Mouse (Mus musculus): ENCODE data around the gene Mrpl40. TPM values are rescaled to one million over a fixed set of nuclear protein-coding genes. Genes with fewer than 3 reads are reported as not detected.
A peak's percentile ranks its signal among the peaks of the same experiment; 100 is the strongest.
"Not testable (repeated sequence)": the region's sequence is repeated elsewhere in the genome, so short reads cannot be mapped to it uniquely, and the experiment has no call there.

Mrpl40 gene
- polyA plus RNA-seq, 1 experiment from 2014 or later = 101 TPM

- no peaks in the 10 kb centered on the region for H3K9me3 ChIP-seq (ENCODE audit: control insufficient read depth, low read length)
- H3K4me2 ChIP-seq (replicated peaks; ENCODE audit: low read depth, low read length) = peak overlapping the region; percentile 74
- H3K4me3 ChIP-seq (ENCODE audit: low read depth, low read length) = peak overlapping the region; percentile 90
- peak overlapping the region; percentile 95 for H3K27ac ChIP-seq (ENCODE audit: low read depth, low read length)
- peak; percentile 1; the same call in 1 of the 2 replicates for ATAC-seq (ENCODE audit: low FRiP score)
- H3K27me3 ChIP-seq (ENCODE audit: control insufficient read depth, insufficient read depth, low read length) = no peaks in the 10 kb centered on the region
- H3K36me3 ChIP-seq (ENCODE audit: control insufficient read depth, insufficient read depth, low read length) = 0 out of 2 replicates have a peak, but pooled peaks cover 2% of the 10 kb centered on the region
- H3K9ac ChIP-seq (ENCODE audit: low read depth, low read length) = peak overlapping the region; percentile 95
- 35% methylated on average over 20 of the region's 20 CpGs for WGBS
- no peak for DNase-seq (ENCODE audit: low spot score)
- no peaks in the 10 kb centered on the region for H3K4me1 ChIP-seq (replicated peaks; ENCODE audit: control insufficient read depth, insufficient read depth, low read length)
Measured at GRCm38 (mm10) chr16:18878091-18878720, 1.5 kb upstream of the Mrpl40 start.

DNA sequence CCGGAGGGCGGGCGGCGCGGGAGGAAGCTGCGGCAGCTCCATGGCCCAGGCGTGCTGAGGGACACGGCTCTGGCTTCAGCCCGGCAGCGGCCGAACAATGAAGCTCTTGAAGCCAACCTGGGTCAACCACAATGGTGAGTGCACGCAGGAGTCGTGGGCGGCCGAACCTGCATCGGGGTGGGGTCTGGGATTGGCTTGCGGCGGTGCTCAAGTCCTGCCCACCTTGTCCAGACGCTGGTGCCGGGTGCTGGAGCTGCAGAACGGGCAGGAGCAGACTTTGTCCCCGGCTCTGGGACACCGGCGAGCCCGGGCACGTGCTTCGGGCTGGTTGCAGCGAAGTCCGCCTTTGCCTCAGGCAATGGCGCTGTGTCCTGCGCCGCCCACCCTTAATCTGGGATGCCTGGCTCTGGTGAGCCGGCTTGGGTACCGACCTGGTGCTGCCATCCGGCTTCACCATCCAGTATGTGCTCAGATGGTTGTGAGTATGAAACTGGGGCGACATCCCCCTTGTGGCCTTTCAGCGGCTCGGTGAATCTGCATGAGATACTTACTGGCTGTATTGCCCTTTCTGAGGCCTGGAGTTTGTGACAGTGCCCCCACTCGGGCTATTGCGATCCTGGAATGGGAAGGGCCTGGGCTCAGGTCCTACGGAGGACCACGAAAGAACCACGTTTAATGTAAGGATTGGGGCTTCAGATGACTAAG is 876 bp upstream of the Mrpl40 start:
- peak; percentile 76 for DNase-seq (ENCODE audit: low spot score)
- under 1% methylated on average over 38 of the region's 43 CpGs for WGBS
- Histone ChIP-seq H3K4me2 (replicated peaks; ENCODE audit: low read depth, low read length) (peak overlapping the region; percentile 74), H3K9me3 (ENCODE audit: control insufficient read depth, low read length) (no peaks in the 10 kb centered on the region), H3K4me1 (replicated peaks; ENCODE audit: control insufficient read depth, insufficient read depth, low read length) (no peaks in the 10 kb centered on the region), H3K4me3 (ENCODE audit: low read depth, low read length) (peak overlapping the region; percentile 90), H3K27me3 (ENCODE audit: control insufficient read depth, insufficient read depth, low read length) (no peaks in the 10 kb centered on the region), H3K27ac (ENCODE audit: low read depth, low read length) (peak overlapping the region; percentile 95), H3K9ac (ENCODE audit: low read depth, low read length) (peak overlapping the region; percentile 95), H3K36me3 (ENCODE audit: control insufficient read depth, insufficient read depth, low read length) (0 out of 2 replicates have a peak, but pooled peaks cover 2% of the 10 kb centered on the region)
- ATAC-seq (ENCODE audit: low FRiP score) = peak; percentile 36

DNA sequence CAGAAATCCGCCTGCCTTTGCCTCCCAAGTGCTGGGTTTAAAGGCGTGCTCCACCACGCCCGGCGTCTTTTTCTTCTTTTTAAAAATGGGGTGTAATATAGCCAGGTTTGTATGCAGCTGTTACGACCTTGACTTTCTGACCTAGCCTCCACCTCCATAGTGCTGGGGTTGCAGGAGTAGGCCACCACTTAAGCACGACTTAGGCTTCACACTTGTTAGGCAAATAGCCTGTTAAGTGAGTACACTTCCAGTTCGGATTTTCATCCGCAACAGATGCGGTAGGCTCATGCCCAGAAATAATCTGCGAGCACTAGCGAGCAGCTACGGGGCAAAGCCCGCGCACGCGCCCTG is 596 bp downstream of the Mrpl40 start:
- Histone ChIP-seq H3K4me3 (ENCODE audit: low read depth, low read length) (peak overlapping the region; percentile 90), H3K9ac (ENCODE audit: low read depth, low read length) (peak overlapping the region; percentile 95), H3K4me2 (replicated peaks; ENCODE audit: low read depth, low read length) (peak overlapping the region; percentile 74), H3K27ac (ENCODE audit: low read depth, low read length) (peak overlapping the region; percentile 95), H3K36me3 (ENCODE audit: control insufficient read depth, insufficient read depth, low read length) (peaks cover 5% of the 10 kb centered on the region; the same call in 1 of the 2 replicates), H3K4me1 (replicated peaks; ENCODE audit: control insufficient read depth, insufficient read depth, low read length) (no peaks in the 10 kb centered on the region), H3K27me3 (ENCODE audit: control insufficient read depth, insufficient read depth, low read length) (no peaks in the 10 kb centered on the region), H3K9me3 (ENCODE audit: control insufficient read depth, low read length) (no peaks in the 10 kb centered on the region)
- 2% methylated on average over 17 of the region's 17 CpGs for WGBS
- no peak; the same call in 1 of the 2 replicates for ATAC-seq (ENCODE audit: low FRiP score)
- no peak for DNase-seq (ENCODE audit: low spot score)

GRCm38 (mm10) chr16:18870495-18870894 is 6.2 kb downstream of the Mrpl40 start:
- H3K36me3 ChIP-seq (ENCODE audit: control insufficient read depth, insufficient read depth, low read length); H3K27ac ChIP-seq (ENCODE audit: low read depth, low read length); H3K4me3 ChIP-seq (ENCODE audit: low read depth, low read length); H3K27me3 ChIP-seq (ENCODE audit: control insufficient read depth, insufficient read depth, low read length); DNase-seq (ENCODE audit: low spot score); H3K9ac ChIP-seq (ENCODE audit: low read depth, low read length); ATAC-seq (ENCODE audit: low FRiP score); H3K4me1 ChIP-seq (replicated peaks; ENCODE audit: control insufficient read depth, insufficient read depth, low read length); H3K4me2 ChIP-seq (replicated peaks; ENCODE audit: low read depth, low read length); H3K9me3 ChIP-seq (ENCODE audit: control insufficient read depth, low read length): not testable (repeated sequence)
- WGBS = 84% methylated on average over 1 of the region's 1 CpGs

GRCm38 (mm10) chr16:18860186-18860585 is 16.5 kb downstream of the Mrpl40 start:
- Histone ChIP-seq H3K9me3 (ENCODE audit: control insufficient read depth, low read length) (no peaks in the 10 kb centered on the region), H3K27ac (ENCODE audit: low read depth, low read length) (no peak overlapping the region), H3K4me1 (replicated peaks; ENCODE audit: control insufficient read depth, insufficient read depth, low read length) (no peaks in the 10 kb centered on the region), H3K4me3 (ENCODE audit: low read depth, low read length) (no peak overlapping the region), H3K27me3 (ENCODE audit: control insufficient read depth, insufficient read depth, low read length) (no peaks in the 10 kb centered on the region), H3K4me2 (replicated peaks; ENCODE audit: low read depth, low read length) (no peak overlapping the region), H3K9ac (ENCODE audit: low read depth, low read length) (no peak overlapping the region), H3K36me3 (ENCODE audit: control insufficient read depth, insufficient read depth, low read length) (no peaks in the 10 kb centered on the region)
- 81% methylated on average over 1 of the region's 1 CpGs for WGBS
- DNase-seq (ENCODE audit: low spot score) (no peak), ATAC-seq (ENCODE audit: low FRiP score) (no peak)

DNA sequence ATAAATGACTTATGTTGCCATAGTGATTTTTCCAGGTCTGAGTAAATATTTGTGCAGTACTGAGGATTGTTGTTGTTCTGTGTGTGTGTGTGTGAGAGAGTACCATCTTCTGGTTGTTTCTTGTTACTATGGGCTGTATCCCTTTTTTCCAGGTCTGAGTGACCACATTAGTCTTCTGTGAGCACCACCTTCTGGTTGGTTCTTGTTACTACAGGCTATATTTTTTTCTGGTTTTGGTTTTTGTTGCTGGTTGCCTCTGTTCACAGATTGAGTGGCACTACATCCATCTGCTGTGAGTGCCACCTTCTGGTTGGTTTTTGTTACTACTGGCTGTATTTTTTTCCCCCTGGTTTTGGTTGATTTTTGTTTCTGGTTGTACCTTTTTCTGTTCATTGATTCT is 18.1 kb downstream of the Mrpl40 start:
- H3K9ac ChIP-seq (ENCODE audit: low read depth, low read length) = no peak overlapping the region
- no peaks in the 10 kb centered on the region for H3K4me1 ChIP-seq (replicated peaks; ENCODE audit: control insufficient read depth, insufficient read depth, low read length)
- no peaks in the 10 kb centered on the region for H3K36me3 ChIP-seq (ENCODE audit: control insufficient read depth, insufficient read depth, low read length)
- no peaks in the 10 kb centered on the region for H3K27me3 ChIP-seq (ENCODE audit: control insufficient read depth, insufficient read depth, low read length)
- ATAC-seq (ENCODE audit: low FRiP score) (no peak), DNase-seq (ENCODE audit: low spot score) (peak; percentile 42)
- H3K27ac ChIP-seq (ENCODE audit: low read depth, low read length) = no peak overlapping the region
- no peaks in the 10 kb centered on the region for H3K9me3 ChIP-seq (ENCODE audit: control insufficient read depth, low read length)
- no peak overlapping the region for H3K4me3 ChIP-seq (ENCODE audit: low read depth, low read length)
- no peak overlapping the region for H3K4me2 ChIP-seq (replicated peaks; ENCODE audit: low read depth, low read length)

DNA sequence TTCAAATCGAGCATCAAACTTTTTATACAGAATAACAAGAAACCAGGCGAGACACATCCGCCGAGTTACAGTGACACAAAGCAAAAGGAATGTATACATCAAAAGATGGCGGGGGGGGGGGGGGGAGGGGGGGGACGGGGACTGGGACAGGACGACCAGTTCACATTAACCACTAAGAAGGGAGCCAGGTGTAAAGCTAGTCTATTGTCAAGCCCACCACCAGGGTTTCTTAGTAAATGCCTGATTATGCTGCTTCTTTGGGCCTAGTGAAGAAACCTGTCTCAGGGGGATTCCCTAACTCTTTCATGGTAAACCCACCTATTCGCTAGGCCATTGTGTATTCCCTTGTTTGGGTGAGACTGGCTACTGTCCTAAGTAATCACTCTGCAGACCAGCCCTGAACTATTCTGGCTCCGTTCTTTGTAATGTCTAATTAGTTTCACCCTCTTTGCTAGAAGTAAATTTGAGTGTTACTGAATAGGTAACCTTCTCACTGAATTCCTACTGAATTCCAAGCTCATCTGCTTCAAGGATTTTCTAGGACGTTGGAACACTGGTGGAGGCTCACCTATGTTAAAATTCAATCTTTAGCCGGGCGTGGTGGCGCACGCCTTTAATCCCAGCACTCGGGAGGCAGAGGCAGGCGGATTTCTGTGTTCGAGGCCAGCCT is 27.0 kb downstream of the Mrpl40 start:
- not testable (repeated sequence) for H3K4me2 ChIP-seq (replicated peaks; ENCODE audit: low read depth, low read length); ATAC-seq (ENCODE audit: low FRiP score); H3K36me3 ChIP-seq (ENCODE audit: control insufficient read depth, insufficient read depth, low read length); H3K27me3 ChIP-seq (ENCODE audit: control insufficient read depth, insufficient read depth, low read length); H3K27ac ChIP-seq (ENCODE audit: low read depth, low read length); H3K9me3 ChIP-seq (ENCODE audit: control insufficient read depth, low read length); H3K4me1 ChIP-seq (replicated peaks; ENCODE audit: control insufficient read depth, insufficient read depth, low read length); H3K4me3 ChIP-seq (ENCODE audit: low read depth, low read length); DNase-seq (ENCODE audit: low spot score); H3K9ac ChIP-seq (ENCODE audit: low read depth, low read length)
- WGBS = 92% methylated on average over 15 of the region's 17 CpGs

- no peak overlapping the region for H3K4me2 ChIP-seq (replicated peaks; ENCODE audit: low read depth, low read length)
- H3K4me1 ChIP-seq (replicated peaks; ENCODE audit: control insufficient read depth, insufficient read depth, low read length) = no peaks in the 10 kb centered on the region
- DNase-seq (ENCODE audit: low spot score) = no peak
- no peak overlapping the region for H3K27ac ChIP-seq (ENCODE audit: low read depth, low read length)
- H3K9me3 ChIP-seq (ENCODE audit: control insufficient read depth, low read length) = no peaks in the 10 kb centered on the region
- H3K27me3 ChIP-seq (ENCODE audit: control insufficient read depth, insufficient read depth, low read length) = no peaks in the 10 kb centered on the region
- no peak overlapping the region for H3K4me3 ChIP-seq (ENCODE audit: low read depth, low read length)
- H3K36me3 ChIP-seq (ENCODE audit: control insufficient read depth, insufficient read depth, low read length) = no peaks in the 10 kb centered on the region
- no peak overlapping the region for H3K9ac ChIP-seq (ENCODE audit: low read depth, low read length)
- 90% methylated on average over 15 of the region's 15 CpGs for WGBS
- no peak for ATAC-seq (ENCODE audit: low FRiP score)
Measured at GRCm38 (mm10) chr16:18846301-18846820, 30.3 kb downstream of the Mrpl40 start.

Measured in hindbrain, embryonic 11.5 days (tissue).